Mouse (Mus musculus): Measurements from ENCODE around the gene Padi6.

Gene Padi6

GRCm38 (mm10) chr4:140680731-140681397 lies 61.6 kb downstream of the Padi6 start:
- no peak for DNase-seq

GRCm38 (mm10) chr4:140679723-140680380 lies 62.6 kb downstream of the Padi6 start:
- DNase-seq, result peak; percentile 83

- peak; percentile 50 for DNase-seq
These were observed 63.4 kb downstream of the Padi6 start for GRCm38 (mm10) chr4:140679038-140679437.

Data from right cerebral cortex, postnatal 14 days (tissue).